9 mouse cellular contexts compared by ENCODE assay signal in genomic region chr5:64503514-64503913, GRCm38 (mm10).
DNase-seq lines count a peak whose midpoint lies in the region; ATAC-seq lines count a peak whose summit lies in the region.
"Had no signal": no experiment of that assay in that cellular context is flagged by ENCODE, and none has a peak within 500 bp of the region (broad histone marks: within the 10 kb centered on the region; RNA-seq: fewer than 3 reads in every experiment).

No protein-coding gene starts in this region.

- H3K9me3 ChIP-seq in forebrain, embryonic 14.5 days (replicated peaks; ENCODE audit: control insufficient read depth, low read length), result no peaks in the 10 kb centered on the region
- no peaks in the 10 kb centered on the region for H3K9me3 ChIP-seq in forebrain, embryonic 11.5 days (ENCODE audit: control insufficient read depth, low read length)

- ATAC-seq in forebrain, embryonic 14.5 days, result no peak
- ATAC-seq in forebrain, embryonic 11.5 days (replicated peaks; ENCODE audit: low FRiP score), result no peak

- intact Hi-C loops in gastrocnemius, postnatal 14 days (cut with DNase I; ENCODE audit: low total_unique reads), result loop anchor here (10.0 kb wide), 1 partner anchor 109 kb away; no protein-coding TSS in a partner anchor

- H3K27me3 ChIP-seq in forebrain, embryonic 14.5 days (replicated peaks; ENCODE audit: control insufficient read depth, insufficient read depth, low read length), result no peaks in the 10 kb centered on the region
- H3K27me3 ChIP-seq in forebrain, embryonic 11.5 days (ENCODE audit: control insufficient read depth, insufficient read depth, low read length), result no peaks in the 10 kb centered on the region

- no peaks in the 10 kb centered on the region for H3K36me3 ChIP-seq in forebrain, embryonic 14.5 days (ENCODE audit: control insufficient read depth, insufficient read depth, low read length)
- no peaks in the 10 kb centered on the region for H3K36me3 ChIP-seq in forebrain, embryonic 11.5 days (ENCODE audit: control insufficient read depth, insufficient read depth, low read length)

- no peak overlapping the region for H3K4me2 ChIP-seq in forebrain, embryonic 14.5 days (ENCODE audit: low read length)
- no peak overlapping the region for H3K4me2 ChIP-seq in forebrain, embryonic 11.5 days (ENCODE audit: low read depth, low read length, severe bottlenecking)

- no peak overlapping the region for H3K4me3 ChIP-seq in forebrain, embryonic 14.5 days (ENCODE audit: low read depth, low read length)
- H3K4me3 ChIP-seq in forebrain, embryonic 11.5 days (ENCODE audit: low read depth, low read length), result no peak overlapping the region
- H3K4me3 ChIP-seq: erythroblast, embryonic 14.5 days had no signal

- H3K27ac ChIP-seq in forebrain, embryonic 14.5 days (ENCODE audit: low read depth, low read length), result no peak overlapping the region; the same call in 1 of the 2 replicates
- no peak overlapping the region for H3K27ac ChIP-seq in forebrain, embryonic 11.5 days (ENCODE audit: low read depth, low read length)

- WGBS in forebrain, embryonic 14.5 days, result 20% methylated on average over 4 of the region's 4 CpGs
- 45% methylated on average over 4 of the region's 4 CpGs for WGBS in forebrain, embryonic 11.5 days

- peak; percentile 36 for DNase-seq in forebrain, embryonic 14.5 days (ENCODE audit: low spot score)
- no peak for DNase-seq in forebrain, embryonic 11.5 days (ENCODE audit: low spot score)
- peak; percentile 22 for DNase-seq in right cerebral cortex, postnatal 14 days
- DNase-seq in right cerebral cortex, postnatal 36 days (ENCODE audit: low spot score in 2 of 2), result no peak
- peak; percentile 44 for DNase-seq in gastrocnemius, postnatal 14 days
- peak; percentile 55 for DNase-seq in kidney, adult 18-20 months
- DNase-seq in lung, postnatal 10 days, result peak; percentile 83
- DNase-seq in T-cell, adult 2 months (ENCODE audit: low spot score), result no peak

- 0 out of 2 replicates have a peak overlapping the region, but pooled peaks have one; percentile 3 for H3K9ac ChIP-seq in forebrain, embryonic 14.5 days (ENCODE audit: low read length)
- H3K9ac ChIP-seq in forebrain, embryonic 11.5 days (ENCODE audit: low read length), result no peak overlapping the region

- peaks cover 13% of the 10 kb centered on the region for H3K4me1 ChIP-seq in forebrain, embryonic 14.5 days (ENCODE audit: control insufficient read depth, insufficient read depth, low read length)
- peaks cover 8% of the 10 kb centered on the region; the same call in 1 of the 2 replicates for H3K4me1 ChIP-seq in forebrain, embryonic 11.5 days (replicated peaks; ENCODE audit: control insufficient read depth, insufficient read depth, low read length)

Comparison
In these comparisons a context has a peak if more than half of its experiments do, and no peak if none do; other contexts are left out.
1. DNase-seq: peak in forebrain, embryonic 14.5 days (single experiment), right cerebral cortex, postnatal 14 days (single experiment), gastrocnemius, postnatal 14 days (single experiment), kidney, adult 18-20 months (single experiment) and lung, postnatal 10 days (single experiment); none in forebrain, embryonic 11.5 days (single experiment), right cerebral cortex, postnatal 36 days (0 of 2) and T-cell, adult 2 months (single experiment).